Mouse (Mus musculus) urinary bladder, postnatal 25 days (tissue): Measurements from ENCODE around the gene Gm5414.

ENCODE experiments used
- DNase-seq: peaks from one replicate; pipeline ENCODE4 v3.0.0; 2022; ENCODE audit warnings: low spot score

Gm5414 gene

DNA sequence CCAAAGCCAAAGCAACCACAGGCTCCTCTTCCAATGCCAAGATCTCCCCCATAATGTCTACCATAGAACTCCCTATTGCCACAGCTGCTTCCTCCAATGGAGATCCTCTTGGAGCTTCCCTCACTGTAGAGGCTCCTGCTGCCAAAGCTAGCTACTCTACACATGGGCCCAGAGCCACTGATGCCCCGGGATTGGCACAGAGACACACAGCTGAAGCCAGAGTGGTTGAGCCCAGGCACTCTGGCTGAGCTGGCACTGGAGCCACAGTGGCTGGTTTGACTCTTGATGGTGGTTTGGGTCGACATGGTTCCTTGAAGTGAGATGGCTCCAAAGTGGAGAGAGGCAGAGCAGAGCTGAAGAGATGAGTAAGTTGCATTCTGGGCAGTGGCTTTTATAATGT, at the start of gene Gm5414:
Gene Gm5414, minus strand, starts transcription at position 305 of the 400 bp plus-strand sequence.
- no peak for DNase-seq

DNA sequence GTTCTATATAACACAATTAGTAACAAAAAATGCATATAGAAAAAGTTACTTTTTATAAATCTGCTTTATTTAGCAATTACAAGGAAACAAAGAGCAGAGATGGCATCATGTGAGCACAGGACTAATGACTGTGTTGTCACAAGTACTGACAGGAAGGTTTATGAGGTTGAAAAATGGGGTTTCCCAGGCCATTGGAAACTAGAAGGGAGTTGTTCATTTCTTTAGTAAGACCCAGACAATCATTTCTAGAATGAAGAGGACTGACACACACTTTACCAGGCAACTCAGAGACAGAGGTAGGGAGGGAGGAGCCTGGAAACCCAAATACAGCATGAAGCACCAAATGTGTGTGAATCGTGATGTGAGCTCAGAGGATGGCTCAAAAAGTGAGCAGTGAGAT, 48.0 kb upstream of the Gm5414 start:
- DNase-seq = no peak

DNA sequence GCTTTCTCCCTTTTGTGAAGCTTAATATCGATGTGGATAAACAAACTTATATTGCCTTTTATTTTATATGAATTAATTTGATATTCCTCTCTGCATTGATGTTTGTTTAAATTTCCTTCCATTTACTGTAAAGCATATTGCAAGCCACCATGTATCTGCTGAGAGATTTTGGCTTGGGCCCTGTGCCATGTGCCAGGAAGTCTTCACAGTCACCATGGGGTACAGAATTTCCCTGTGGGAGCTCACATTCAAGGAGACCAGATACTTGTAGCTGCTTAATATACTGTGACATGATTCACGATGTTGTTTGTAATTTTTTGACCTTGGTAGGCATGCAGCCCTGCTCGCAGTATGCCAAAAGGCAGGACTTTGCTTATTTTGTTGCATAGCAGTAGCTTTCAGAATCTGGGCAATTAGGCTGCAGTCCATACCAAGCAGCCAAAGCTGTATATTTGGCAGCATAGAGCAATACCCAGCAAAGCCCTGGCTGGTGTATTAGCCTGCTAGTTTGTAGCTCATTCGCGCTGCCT, 24.8 kb upstream of the Gm5414 start:
- DNase-seq = no peak

DNA sequence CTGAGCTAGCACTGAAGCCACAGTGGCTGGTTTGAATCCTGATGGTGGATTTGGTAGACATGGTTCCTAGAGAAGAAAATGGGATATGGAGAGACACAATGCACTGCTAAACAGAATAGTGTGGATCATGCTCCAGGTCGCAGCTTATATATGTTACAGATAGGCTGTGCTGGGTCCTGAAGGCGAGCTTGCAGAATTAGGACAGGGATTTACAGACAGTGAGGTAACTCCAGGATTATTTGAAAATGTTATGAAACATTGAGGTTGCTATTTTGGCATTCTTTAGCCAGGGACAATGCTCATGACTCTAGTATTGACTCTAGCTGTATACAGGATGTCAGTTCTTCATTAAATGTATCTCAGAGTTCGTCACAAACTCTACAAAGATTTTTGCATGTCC, 19.3 kb upstream of the Gm5414 start, which contains the start of gene Gm5478:
Gene Gm5478, minus strand, starts transcription at position 101 of the 400 bp plus-strand sequence.
- no peak for DNase-seq

DNA sequence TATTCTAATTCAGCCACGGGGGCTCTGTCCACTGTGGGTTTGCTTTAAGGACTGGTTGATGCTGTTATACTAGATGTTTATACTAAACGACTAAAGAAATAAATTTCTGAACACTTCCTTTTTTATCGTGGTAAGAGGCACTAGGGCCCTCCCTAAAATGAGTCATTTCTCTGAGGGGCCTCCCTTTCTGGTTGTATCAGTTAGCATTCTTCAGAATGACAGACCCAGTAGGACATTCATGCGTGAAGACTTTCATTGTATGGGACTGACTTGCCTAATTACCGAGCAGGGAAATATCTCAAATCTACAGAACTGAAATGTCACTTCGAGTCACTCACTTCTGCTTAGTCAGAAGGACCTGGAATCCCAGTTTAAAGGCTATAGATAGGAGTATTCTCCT, 28.9 kb downstream of the Gm5414 start:
- DNase-seq = no peak

DNA sequence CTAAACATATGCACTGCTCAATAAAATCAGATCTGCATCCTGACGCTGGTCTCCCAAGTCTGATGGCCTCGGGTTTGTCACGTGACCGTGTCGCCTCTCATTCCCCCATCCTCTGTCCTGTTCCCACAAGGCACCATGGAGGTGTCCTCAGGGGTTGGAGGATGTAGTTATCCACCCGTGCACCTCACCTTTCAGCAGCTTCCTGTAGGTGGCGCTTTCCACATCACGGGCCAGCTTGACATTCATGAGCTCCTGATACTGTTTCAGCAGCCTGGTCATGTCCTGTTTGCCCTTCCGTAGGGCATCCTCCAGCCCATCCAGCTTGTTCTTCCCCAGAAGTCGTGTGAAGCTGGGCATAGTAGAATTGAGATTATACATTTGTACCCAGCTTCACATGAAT, 39.8 kb downstream of the Gm5414 start:
- no peak for DNase-seq

DNA sequence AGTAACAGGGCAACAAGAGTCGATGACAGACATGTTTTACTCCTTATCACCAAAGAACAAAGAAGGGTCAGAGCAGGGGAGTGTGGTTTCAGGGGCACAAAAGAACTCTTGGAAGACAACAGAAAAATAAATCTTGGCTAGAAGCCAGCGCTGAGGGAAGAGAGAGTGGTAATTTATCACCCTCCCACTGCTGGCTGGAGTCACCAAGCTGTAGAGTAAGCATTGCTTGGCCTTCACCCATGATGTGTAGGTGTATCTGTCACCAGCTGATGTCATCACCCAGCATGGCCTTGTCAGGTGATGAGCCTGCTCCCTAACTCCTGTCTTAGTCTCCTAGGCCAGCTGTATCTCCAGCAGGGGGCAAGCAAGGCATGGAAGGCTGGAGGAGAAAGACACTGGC, 43.5 kb downstream of the Gm5414 start:
- no peak for DNase-seq

DNA sequence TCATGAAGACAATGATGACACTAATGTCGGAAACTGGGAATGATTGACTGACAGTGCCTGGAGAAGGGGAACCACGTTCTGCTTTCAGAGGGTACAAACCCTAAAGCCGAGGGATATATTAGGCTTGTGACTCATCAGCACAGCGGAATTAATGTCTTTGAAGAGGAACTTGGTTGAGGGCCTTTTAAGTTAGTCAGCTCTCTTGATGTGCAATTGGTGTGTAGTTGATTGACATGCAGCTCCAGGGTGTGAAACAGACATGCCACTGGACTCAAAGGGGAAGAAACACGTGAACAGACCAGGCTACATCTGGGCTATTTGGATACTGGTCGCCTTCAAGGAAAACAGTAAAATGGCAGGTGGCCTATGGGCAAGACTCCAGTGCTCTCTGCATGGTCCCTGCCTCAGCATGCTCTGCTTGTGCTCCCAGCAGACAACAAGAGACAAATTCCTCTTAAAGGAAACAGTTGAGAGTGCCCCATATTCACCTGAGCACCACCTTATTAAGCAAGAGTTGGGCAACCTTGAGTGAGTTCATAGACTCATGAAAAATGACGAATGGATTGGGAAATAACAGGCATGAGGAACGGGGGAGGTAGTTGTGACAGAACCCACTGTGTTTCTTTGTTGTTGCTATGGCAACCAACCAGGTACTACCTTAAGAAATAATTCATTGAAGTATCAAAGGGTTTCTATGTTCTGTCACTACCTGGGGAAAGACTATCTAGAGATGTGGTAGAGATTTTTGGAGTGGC, 44.6 kb downstream of the Gm5414 start:
- no peak for DNase-seq

DNA sequence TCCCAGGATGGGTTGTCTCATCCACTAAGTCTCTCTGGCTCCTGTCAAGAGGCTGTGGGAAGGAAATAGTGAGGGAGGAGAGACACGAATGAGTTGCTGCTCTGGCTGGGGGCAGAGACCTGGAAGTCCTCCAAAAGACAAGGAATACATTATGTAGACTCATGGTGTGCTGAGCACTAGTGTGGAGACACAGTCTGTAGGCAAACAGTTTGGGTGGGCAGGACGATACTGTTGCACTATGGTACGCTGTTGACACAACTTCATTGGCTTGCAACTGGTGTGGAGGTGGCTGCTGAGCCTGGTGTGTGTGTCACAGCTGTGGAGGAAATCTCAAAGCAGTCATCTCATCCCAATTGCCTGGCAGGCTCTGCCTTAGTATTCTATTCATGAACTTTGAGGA, 46.3 kb downstream of the Gm5414 start:
- DNase-seq = no peak

DNA sequence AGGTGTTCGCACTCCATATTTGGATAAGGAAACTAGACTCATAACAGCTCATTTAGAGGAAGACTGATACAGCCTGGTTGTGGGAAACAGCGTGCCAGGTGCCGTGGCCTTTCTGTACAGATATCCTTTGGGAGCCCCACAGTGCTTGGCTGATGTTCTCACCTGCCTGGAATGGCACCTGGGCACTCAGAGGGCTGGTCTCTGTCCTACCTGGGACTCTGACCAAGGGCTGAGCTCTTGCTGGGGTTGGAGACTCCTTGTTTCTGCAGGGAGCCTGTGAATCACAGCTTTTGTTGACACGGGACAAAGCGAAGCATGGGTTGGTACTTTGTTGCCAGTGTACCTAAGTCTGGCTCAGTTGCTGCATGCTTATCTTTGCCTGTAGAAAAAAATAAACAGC, 52.5 kb downstream of the Gm5414 start:
- DNase-seq = no peak
